Mouse (Mus musculus) midbrain, embryonic 16.5 days (tissue): ENCODE measurements at regions not wholly inside any gene's neighbourhood (a gene's known extent, or its start where the extent isn't known, plus 50 kb on each side); places are given as distances from the start of the nearest gene placed in this dataset.

Experiments used
- ATAC-seq: fragments of 200-750 bp; cut with Nextera tagmentation; 2 replicates; pipeline ENCODE4 v1.8.0; 2017; ENCODE audit warnings: moderate TSS enrichment
- H3K27ac ChIP-seq: fragments of 300-500 bp; sonication (generic); 2 replicates; pipeline ENCODE4 v1.5.1; 2014; ENCODE audit warnings: mild to moderate bottlenecking, low read length, mixed read lengths
- H3K27me3 ChIP-seq: fragments of 300-500 bp; sonication (generic); 2 replicates; pipeline ENCODE4 v1.6.1; 2014; ENCODE audit warnings: low read depth, low read length, mixed read lengths; ENCODE audit not compliant: control insufficient read depth, insufficient read depth
- H3K36me3 ChIP-seq: fragments of 300-500 bp; sonication (generic); 2 replicates; pipeline ENCODE4 v1.6.1; 2014; ENCODE audit warnings: mild to moderate bottlenecking, low read length, moderate library complexity, mixed read lengths; ENCODE audit not compliant: control insufficient read depth, insufficient read depth
- H3K4me1 ChIP-seq: fragments of 300-500 bp; sonication (generic); 2 replicates; pipeline ENCODE4 v1.6.1; 2014; ENCODE audit warnings: mild to moderate bottlenecking, low read length, mixed read lengths; ENCODE audit not compliant: control insufficient read depth, insufficient read depth
- H3K4me2 ChIP-seq: fragments of 300-500 bp; sonication (generic); 2 replicates; pipeline ENCODE4 v1.6.1; 2014; ENCODE audit warnings: mild to moderate bottlenecking, low read length, mixed read lengths
- H3K4me3 ChIP-seq: fragments of 300-500 bp; sonication (generic); 2 replicates; pipeline ENCODE4 v1.5.1; 2014; ENCODE audit warnings: low read depth, mild to moderate bottlenecking, low read length, moderate library complexity, mixed read lengths
- H3K9ac ChIP-seq: fragments of 300-500 bp; sonication (generic); 2 replicates; pipeline ENCODE4 v1.6.1; 2014; ENCODE audit warnings: low read depth, low read length, mixed read lengths
- H3K9me3 ChIP-seq: fragments of 300-500 bp; sonication (generic); replicated peaks from 2 replicates; pipeline ENCODE4 v1.6.1; 2014; ENCODE audit warnings: mild to moderate bottlenecking, low read length, mixed read lengths; ENCODE audit not compliant: control insufficient read depth, poor library complexity, severe bottlenecking
- WGBS: fragments of 180-500 bp; shearing (Covaris S2); extraction: QIAGEN DNeasy Blood & Tissue Kit; methylation state at CpG from one replicate; pipeline ENCODE4 v1.1.7; 2014; 5-methylcytosine and 5-hydroxymethylcytosine counted together

DNA sequence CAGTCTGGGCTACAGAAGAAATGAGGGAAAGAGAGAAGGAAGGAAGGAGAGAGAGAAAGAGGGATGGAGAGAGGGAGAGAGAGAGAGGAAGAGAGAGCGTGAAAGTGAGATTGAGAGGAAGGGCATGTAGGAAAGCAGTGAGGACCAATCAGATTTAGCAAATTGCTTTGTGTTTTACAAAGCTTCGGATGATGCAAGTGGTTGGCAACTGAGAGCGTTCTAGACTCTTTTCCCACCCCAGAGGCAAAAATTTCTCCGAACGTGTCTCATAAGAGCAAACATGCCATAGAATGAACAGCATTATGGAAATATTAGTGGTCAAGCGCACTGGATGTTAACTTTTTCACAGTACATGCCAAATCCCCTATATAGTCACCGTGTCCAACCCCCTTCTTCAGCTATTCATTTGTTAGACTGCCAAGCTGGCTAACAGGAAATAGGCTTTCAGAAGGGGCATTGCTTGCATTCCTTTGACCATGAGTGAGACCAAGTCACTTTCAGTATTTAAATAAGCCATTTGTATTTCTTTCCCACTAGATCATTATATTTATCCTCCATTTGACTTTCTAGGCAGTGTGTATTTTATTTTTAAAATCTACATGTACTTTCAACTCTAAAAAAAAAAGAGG lies 139.7 kb upstream of the Foxa2 start:
- no peak for ATAC-seq
- no peaks in the 10 kb centered on the region for H3K9me3 ChIP-seq
- WGBS, result 85% methylated on average over 7 of the region's 7 CpGs
- no peaks in the 10 kb centered on the region for H3K36me3 ChIP-seq
- no peak overlapping the region for H3K27ac ChIP-seq
- no peaks in the 10 kb centered on the region for H3K4me1 ChIP-seq
- H3K27me3 ChIP-seq, result no peaks in the 10 kb centered on the region
- no peak overlapping the region for H3K4me3 ChIP-seq
- H3K9ac ChIP-seq, result no peak overlapping the region
- H3K4me2 ChIP-seq, result no peak overlapping the region

DNA sequence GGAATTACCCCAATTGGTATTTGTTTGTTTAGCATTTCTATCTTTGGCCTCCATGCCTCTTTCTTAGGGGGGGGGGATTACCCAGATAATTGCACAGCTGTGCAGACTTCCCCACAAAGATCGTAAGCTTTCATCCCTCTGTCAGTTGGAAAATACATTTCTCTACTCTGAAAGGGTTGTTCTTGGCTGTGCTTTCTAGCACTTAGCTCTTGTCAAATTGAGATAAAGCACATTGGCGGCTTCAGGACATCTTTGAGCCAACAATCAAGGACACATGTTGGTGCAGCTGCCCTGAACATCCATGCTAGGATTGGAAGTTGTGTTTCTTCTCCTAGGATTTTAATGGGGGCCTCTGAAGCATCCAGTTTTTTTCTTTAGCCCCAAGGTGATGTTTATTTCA lies 142.1 kb upstream of the Foxa2 start:
- no peak overlapping the region for H3K27ac ChIP-seq
- H3K4me3 ChIP-seq, result no peak overlapping the region
- no peak overlapping the region for H3K9ac ChIP-seq
- no peaks in the 10 kb centered on the region for H3K27me3 ChIP-seq
- WGBS, result 80% methylated on average over 2 of the region's 2 CpGs
- H3K36me3 ChIP-seq, result no peaks in the 10 kb centered on the region
- no peak for ATAC-seq
- H3K9me3 ChIP-seq, result no peaks in the 10 kb centered on the region
- H3K4me1 ChIP-seq, result no peaks in the 10 kb centered on the region
- no peak overlapping the region for H3K4me2 ChIP-seq

DNA sequence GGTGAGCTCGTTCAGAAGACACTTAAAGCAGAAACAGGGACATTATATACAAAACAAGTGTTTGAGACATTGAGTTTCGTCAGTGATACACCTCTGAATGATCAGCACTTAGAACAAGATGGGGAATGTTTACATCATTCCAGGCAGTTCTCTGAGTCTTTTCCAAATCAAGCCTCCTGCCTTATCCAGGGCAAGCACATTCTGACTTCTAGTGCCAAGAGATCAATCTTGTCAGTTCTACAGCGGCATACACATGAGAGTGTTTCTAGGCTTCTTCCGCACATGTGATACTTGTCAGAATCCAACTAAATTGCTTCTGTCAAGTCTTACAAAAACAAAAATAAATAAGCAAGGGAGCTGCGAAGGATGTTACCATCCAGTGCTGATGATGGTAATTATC lies 142.5 kb upstream of the Foxa2 start:
- WGBS, result 75% methylated on average over 5 of the region's 5 CpGs
- no peaks in the 10 kb centered on the region for H3K9me3 ChIP-seq

DNA sequence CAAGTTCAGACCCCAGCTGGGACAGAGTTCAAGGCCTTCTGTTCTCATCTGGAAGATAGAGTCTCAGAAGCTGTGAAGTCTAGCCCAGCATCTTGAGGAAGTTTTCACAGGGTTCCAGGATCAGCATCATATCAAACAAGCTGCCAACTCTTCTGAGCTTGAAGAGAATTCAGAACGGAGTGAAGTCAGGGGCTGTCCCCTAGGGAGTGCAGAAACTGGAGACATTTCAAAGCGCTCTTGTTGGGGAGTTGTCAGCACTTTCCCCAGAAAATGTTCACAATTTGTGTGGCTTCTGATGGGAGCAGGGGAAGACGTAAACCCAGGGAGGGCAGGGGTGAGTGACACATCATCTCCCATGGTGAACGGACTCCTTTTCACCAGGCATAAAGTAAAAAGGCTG lies 146.2 kb upstream of the Foxa2 start:
- no peaks in the 10 kb centered on the region for H3K36me3 ChIP-seq
- H3K27me3 ChIP-seq, result no peaks in the 10 kb centered on the region
- H3K4me3 ChIP-seq, result no peak overlapping the region
- no peaks in the 10 kb centered on the region for H3K4me1 ChIP-seq
- 70% methylated on average over 4 of the region's 4 CpGs for WGBS
- no peaks in the 10 kb centered on the region for H3K9me3 ChIP-seq
- H3K9ac ChIP-seq, result no peak overlapping the region
- no peak overlapping the region for H3K27ac ChIP-seq
- no peak for ATAC-seq
- no peak overlapping the region for H3K4me2 ChIP-seq

More for the DNA sequence above, 142.5 kb upstream of the Foxa2 start:
- ATAC-seq, result no peak
- no peaks in the 10 kb centered on the region for H3K27me3 ChIP-seq
- H3K4me2 ChIP-seq, result no peak overlapping the region
- H3K27ac ChIP-seq, result no peak overlapping the region
- no peak overlapping the region for H3K4me3 ChIP-seq
- H3K4me1 ChIP-seq, result no peaks in the 10 kb centered on the region
- no peaks in the 10 kb centered on the region for H3K36me3 ChIP-seq
- no peak overlapping the region for H3K9ac ChIP-seq

DNA sequence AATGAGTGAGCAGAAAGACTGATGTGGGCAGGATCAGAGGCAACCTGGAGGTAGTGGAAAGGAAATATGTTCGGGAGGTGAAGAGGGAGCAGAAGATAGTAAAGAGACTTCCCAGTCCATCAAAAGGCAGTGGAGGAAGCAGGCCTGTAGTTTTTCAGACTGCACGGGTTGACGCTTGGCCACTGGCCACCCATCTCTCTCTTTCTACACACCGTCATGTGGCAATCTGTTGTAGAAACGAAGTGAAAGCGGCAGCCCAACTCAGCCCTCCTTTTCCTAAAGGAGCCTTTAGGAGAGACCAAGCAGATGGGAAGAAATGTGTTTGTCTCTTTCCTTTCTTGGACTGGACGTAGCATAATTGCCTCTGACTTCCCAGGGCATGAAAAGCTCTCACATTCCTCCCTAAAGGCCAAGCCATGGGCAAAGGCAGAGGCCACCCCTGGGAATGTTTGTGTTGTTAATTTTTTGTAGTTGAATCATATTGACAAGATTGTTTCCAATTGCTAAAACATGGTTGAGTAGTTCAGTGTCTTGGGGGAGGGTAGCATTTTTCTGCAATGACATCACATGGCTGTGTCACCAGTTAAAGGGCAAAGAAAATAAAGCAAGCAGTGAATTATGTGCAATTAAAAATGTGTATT lies 150.7 kb upstream of the Foxa2 start:
- no peak overlapping the region for H3K9ac ChIP-seq
- no peaks in the 10 kb centered on the region for H3K36me3 ChIP-seq
- H3K27ac ChIP-seq, result no peak overlapping the region
- no peak overlapping the region for H3K4me3 ChIP-seq
- H3K4me1 ChIP-seq, result no peaks in the 10 kb centered on the region
- H3K27me3 ChIP-seq, result no peaks in the 10 kb centered on the region
- WGBS, result 83% methylated on average over 7 of the region's 7 CpGs
- H3K9me3 ChIP-seq, result no peaks in the 10 kb centered on the region
- H3K4me2 ChIP-seq, result no peak overlapping the region
- no peak for ATAC-seq

DNA sequence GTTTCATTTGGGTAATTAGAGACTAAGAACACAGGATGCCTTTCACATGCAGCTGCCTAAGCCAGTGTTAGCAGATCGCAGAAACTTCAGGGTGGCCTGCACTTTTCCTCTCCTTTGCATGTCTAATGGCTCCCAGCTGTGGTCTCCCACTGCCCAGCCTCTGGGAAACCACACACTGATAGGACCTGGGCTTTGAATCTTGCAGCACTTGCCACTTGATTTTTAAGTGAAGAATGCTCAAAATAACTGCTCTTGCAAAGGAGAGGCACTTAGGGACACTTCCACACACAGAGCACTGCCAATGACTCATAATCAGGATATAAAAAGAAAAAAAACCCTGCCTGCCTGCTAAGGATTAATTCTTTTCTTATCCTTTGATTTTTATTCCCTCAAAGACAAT lies 159.9 kb upstream of the Foxa2 start:
- H3K36me3 ChIP-seq, result no peaks in the 10 kb centered on the region

DNA sequence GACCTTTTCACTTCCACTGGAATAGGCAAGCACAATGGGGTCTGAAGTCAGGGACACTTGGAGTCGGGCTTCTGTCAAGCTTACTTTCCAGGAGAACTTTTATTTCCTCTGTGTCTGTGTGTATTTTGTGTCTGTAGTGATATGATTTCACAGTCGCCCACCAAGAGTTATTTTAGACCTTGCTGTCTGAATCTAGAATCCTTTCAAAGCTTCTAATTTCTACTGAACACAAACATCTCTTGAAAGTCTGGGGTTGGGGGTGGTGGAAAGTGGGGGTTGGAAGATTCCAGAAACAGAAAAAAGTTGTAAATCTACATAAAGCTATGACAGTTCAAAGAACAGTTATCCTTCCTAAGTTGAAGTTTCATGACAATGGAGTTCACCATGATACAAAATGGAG lies 164.0 kb upstream of the Foxa2 start:
- no peaks in the 10 kb centered on the region for H3K27me3 ChIP-seq
- H3K27ac ChIP-seq, result no peak overlapping the region
- no peaks in the 10 kb centered on the region for H3K9me3 ChIP-seq
- WGBS, result 77% methylated on average over 2 of the region's 2 CpGs
- H3K4me3 ChIP-seq, result no peak overlapping the region
- H3K9ac ChIP-seq, result no peak overlapping the region
- H3K4me1 ChIP-seq, result no peaks in the 10 kb centered on the region
- ATAC-seq, result no peak
- H3K4me2 ChIP-seq, result no peak overlapping the region
- H3K36me3 ChIP-seq, result no peaks in the 10 kb centered on the region

More for the DNA sequence above, 159.9 kb upstream of the Foxa2 start:
- Histone ChIP-seq H3K4me3 (no peak overlapping the region), H3K27me3 (no peaks in the 10 kb centered on the region), H3K27ac (no peak overlapping the region), H3K4me1 (no peaks in the 10 kb centered on the region), H3K9me3 (no peaks in the 10 kb centered on the region), H3K4me2 (no peak overlapping the region), H3K9ac (no peak overlapping the region)
- ATAC-seq, result no peak
- 35% methylated on average over 1 of the region's 1 CpGs for WGBS

DNA sequence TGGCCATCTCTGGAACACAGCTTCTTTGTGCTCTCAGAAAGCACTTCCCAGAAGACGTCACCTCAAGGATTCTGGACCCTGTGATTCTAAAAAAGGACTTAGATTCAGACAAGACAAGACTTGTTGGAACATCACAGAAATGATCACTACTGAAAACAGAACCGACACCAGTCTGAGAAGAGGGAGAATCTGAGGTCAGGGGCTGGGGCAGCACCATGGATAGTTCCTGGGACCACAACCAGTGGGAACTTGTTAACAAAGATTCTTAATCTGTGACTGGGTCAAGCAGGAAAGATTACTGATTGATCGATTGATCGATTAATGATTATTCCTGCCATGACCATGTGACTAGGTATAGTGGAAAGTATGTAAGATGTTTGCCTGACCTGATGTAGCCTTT lies 170.4 kb upstream of the Foxa2 start:
- Histone ChIP-seq H3K4me2 (no peak overlapping the region), H3K27me3 (no peaks in the 10 kb centered on the region), H3K9ac (no peak overlapping the region), H3K4me1 (no peaks in the 10 kb centered on the region), H3K27ac (no peak overlapping the region), H3K36me3 (no peaks in the 10 kb centered on the region), H3K4me3 (no peak overlapping the region), H3K9me3 (no peaks in the 10 kb centered on the region)
- no peak for ATAC-seq
- 88% methylated on average over 4 of the region's 4 CpGs for WGBS

GRCm38 (mm10) chr2:148233691-148234300 lies 161.3 kb upstream of the Sstr4 start:
- ATAC-seq, result no peak
- no peaks in the 10 kb centered on the region for H3K4me1 ChIP-seq

More at GRCm38 (mm10) chr2:148233691-148234300, 161.3 kb upstream of the Sstr4 start:
- 91% methylated on average over 1 of the region's 1 CpGs for WGBS
- Histone ChIP-seq H3K9ac (no peak overlapping the region), H3K9me3 (no peaks in the 10 kb centered on the region), H3K4me3 (no peak overlapping the region), H3K4me2 (no peak overlapping the region), H3K36me3 (no peaks in the 10 kb centered on the region), H3K27me3 (no peaks in the 10 kb centered on the region), H3K27ac (no peak overlapping the region)
